Mouse (Mus musculus): ENCODE measurements around the gene Rpl12.

DNA sequence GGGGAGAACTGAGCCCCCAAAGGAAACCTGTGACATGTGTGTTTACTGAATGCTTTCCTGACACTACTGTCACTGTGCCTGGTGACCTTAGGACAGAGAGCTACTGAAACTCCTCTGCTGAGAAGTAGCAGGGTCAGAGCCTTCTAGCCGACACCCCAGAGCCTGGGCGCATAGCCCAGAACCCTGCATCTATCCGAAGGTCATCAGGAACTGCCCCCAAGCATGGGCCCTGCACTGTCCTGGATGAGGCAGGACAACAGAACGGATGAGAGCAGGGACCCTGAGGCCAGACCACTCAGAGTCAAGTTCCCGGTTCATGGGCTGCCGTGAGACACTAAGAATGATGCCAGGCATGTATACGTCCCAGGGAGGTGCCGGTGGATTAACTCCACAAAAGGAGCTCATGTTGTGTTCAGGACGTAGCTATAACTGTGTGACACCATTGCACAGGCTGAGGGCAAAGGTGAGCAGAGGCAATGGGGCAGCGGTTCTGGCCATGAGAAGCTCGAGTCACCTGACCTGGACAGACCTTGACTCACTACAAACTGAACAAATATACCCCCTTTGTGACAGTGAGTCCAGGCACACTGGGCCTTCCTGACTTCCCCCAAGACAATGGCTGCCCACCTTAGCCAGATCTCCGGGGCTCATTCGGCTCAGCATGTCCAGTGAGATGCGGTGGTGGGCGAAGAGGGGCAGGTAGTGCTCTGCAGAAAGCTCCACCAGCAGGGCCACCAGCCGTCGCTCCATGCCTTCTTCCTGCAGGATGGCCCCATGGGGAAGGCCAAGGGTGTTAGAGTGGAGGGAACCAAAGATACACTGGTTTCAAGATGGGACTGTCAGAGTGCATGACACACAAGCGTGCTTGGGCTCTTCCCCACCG, 32.2 kb upstream of the Rpl12 start:
- TF ChIP-seq CTCF (IDR thresholded peaks at IDR 0.05; ENCODE audit: extremely low read depth, insufficient read depth, low read length) (no peak), POLR2A (IDR thresholded peaks at IDR 0.05; ENCODE audit: extremely low read depth, insufficient read depth, low read length) (no peak)
